Mouse (Mus musculus) stomach, postnatal 0 days (tissue): ENCODE results near the gene Sgcb. TPM values are rescaled to one million over a fixed set of nuclear protein-coding genes. Genes with fewer than 3 reads are reported as not detected.

Source experiments
- ATAC-seq: fragments of 200-750 bp; cut with Nextera tagmentation; 2 replicates; pipeline ENCODE4 v1.8.0; 2017; ENCODE audit not compliant: low FRiP score, low TSS enrichment
- DNase-seq: peaks from one replicate; pipeline ENCODE4 v3.0.0-alpha.2; 2016; ENCODE audit warnings: low spot score
- H3K27ac ChIP-seq: fragments of 300-500 bp; sonication (generic); replicated peaks from 2 replicates; pipeline ENCODE4 v1.5.1; 2014; ENCODE audit warnings: mild to moderate bottlenecking, control low read depth
- H3K27me3 ChIP-seq: fragments of 300-500 bp; sonication (generic); 2 replicates; pipeline ENCODE4 v1.6.1; 2014; ENCODE audit warnings: low read length; ENCODE audit not compliant: control insufficient read depth, insufficient read depth
- H3K36me3 ChIP-seq: fragments of 300-500 bp; sonication (generic); 2 replicates; pipeline ENCODE4 v1.6.1; 2014; ENCODE audit warnings: low read length, mixed read lengths; ENCODE audit not compliant: control insufficient read depth, insufficient read depth
- H3K4me1 ChIP-seq: fragments of 300-500 bp; sonication (generic); replicated peaks from 2 replicates; pipeline ENCODE4 v1.6.1; 2014; ENCODE audit warnings: antibody characterized with exemption; ENCODE audit not compliant: control insufficient read depth, insufficient read depth
- H3K4me2 ChIP-seq: fragments of 300-500 bp; sonication (generic); replicated peaks from 2 replicates; pipeline ENCODE4 v1.6.1; 2014; ENCODE audit warnings: low read depth, mild to moderate bottlenecking, control low read depth, moderate library complexity
- H3K4me3 ChIP-seq: fragments of 300-500 bp; sonication (generic); 2 replicates; pipeline ENCODE4 v1.5.1; 2014; ENCODE audit warnings: low read depth, low read length, control low read depth
- H3K9ac ChIP-seq: fragments of 300-500 bp; sonication (generic); 2 replicates; pipeline ENCODE4 v1.6.1; 2014; ENCODE audit warnings: mild to moderate bottlenecking, low read length, control low read depth, mixed read lengths
- H3K9me3 ChIP-seq: fragments of 300-500 bp; sonication (generic); 2 replicates; pipeline ENCODE4 v1.6.1; 2016; ENCODE audit warnings: low read length; ENCODE audit not compliant: control insufficient read depth
- CTCF ChIP-seq: IDR thresholded peaks from 2 replicates; pipeline ENCODE4 v1.5.1; 2016; ENCODE audit warnings: antibody characterized with exemption, low read depth, mild to moderate bottlenecking, moderate library complexity
- EP300 ChIP-seq: optimal IDR thresholded peaks from 2 replicates; pipeline ENCODE3; 2016; ENCODE audit warnings: antibody characterized with exemption
- WGBS: fragments of 180-500 bp; shearing (Covaris S2); extraction: QIAGEN DNeasy Blood & Tissue Kit; methylation state at CpG from one replicate; pipeline ENCODE4 v1.1.7; 2014; 5-methylcytosine and 5-hydroxymethylcytosine counted together
- polyA plus RNA-seq: library from polyadenylated mRNA; unstranded; fragments of >200 nt; fragmentation: Nextera tagmentation; extraction: Ambion mirVana; gene quantifications from 2 replicates; pipeline ENCODE4 v1.2.1, GENCODE M21; 2015

Sgcb gene
- polyA plus RNA-seq, 1 experiment from 2014 or later = 12.7 TPM

DNA sequence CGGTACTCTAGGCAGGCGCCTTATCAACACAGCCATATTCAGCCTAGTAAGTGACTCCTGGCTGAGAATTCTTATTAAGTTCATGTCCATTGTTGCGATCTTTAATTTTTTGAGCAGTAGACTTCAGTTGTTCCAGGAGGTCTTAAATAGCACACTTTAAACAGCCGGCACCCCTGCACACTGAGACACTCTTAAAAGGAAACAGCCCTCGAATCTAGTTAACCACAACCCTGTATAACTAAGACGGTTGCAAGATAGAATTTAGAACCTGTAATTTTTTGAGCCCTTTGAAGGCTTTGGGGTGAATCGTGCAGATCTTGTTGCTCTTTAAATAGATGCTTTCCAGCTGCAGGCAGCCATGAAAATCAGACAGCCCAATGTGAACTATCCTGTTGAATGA lies 32.4 kb downstream of the Sgcb start:
- 69% methylated on average over 7 of the region's 7 CpGs for WGBS
- ATAC-seq (no peak), DNase-seq (no peak)
- H3K27ac ChIP-seq = no peak overlapping the region
- no peaks in the 10 kb centered on the region for H3K36me3 ChIP-seq
- no peak overlapping the region for H3K9ac ChIP-seq
- H3K27me3 ChIP-seq = no peaks in the 10 kb centered on the region
- H3K4me3 ChIP-seq = no peak overlapping the region
- no peaks in the 10 kb centered on the region for H3K9me3 ChIP-seq
- TF ChIP-seq EP300 = no peak
- H3K4me2 ChIP-seq = no peak overlapping the region
- H3K4me1 ChIP-seq = no peaks in the 10 kb centered on the region

DNA sequence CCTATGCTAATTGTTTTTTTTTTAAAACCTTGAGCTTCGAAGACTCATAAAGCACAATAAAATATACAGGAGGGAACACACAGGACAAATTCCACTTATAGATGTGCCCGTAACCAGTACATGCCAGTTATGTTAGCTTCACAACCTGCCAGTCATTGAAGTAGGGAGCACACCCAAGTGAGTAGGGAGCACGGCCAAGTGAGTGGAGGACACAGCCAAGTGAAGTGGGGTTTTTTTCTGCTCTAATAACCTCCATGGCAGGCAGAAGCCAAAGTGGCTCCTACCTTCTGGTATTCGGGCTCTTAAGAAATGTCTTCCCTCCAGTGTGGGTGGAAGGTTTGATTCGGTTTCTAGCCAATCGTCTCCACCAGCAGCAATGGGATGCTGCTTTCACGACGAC lies 34.3 kb downstream of the Sgcb start:
- Histone ChIP-seq H3K36me3 (no peaks in the 10 kb centered on the region), H3K27ac (no peak overlapping the region), H3K4me3 (no peak overlapping the region), H3K4me1 (no peaks in the 10 kb centered on the region), H3K27me3 (no peaks in the 10 kb centered on the region), H3K4me2 (no peak overlapping the region), H3K9me3 (no peaks in the 10 kb centered on the region), H3K9ac (no peak overlapping the region)
- TF ChIP-seq EP300 (no peak), CTCF (no peak)
- WGBS = 89% methylated on average over 8 of the region's 8 CpGs
- no peak for ATAC-seq
- no peak for DNase-seq

DNA sequence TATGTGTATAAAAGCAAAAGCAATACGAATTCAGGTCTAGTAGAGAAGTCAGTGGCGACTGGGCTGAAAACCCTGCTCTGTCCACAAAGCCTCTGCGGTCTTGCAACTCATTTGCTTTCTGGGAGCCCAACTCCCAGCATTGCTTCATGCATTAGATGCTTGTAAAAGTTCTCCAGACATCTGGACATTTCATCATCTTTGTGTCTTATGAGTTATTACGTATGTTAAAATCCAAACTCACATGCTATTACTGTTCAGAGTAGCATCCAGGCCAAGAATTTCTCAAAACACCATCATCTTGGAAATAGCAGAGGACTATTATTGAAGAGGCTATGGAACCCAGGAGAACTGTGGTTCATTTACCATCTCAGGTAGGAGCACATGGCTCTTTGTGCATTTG lies 36.5 kb downstream of the Sgcb start:
- H3K9ac ChIP-seq = no peak overlapping the region
- no peaks in the 10 kb centered on the region for H3K27me3 ChIP-seq
- DNase-seq = no peak
- no peaks in the 10 kb centered on the region for H3K36me3 ChIP-seq
- H3K4me2 ChIP-seq = no peak overlapping the region
- no peaks in the 10 kb centered on the region for H3K4me1 ChIP-seq
- no peak overlapping the region for H3K27ac ChIP-seq
- ATAC-seq = no peak
- no peaks in the 10 kb centered on the region for H3K9me3 ChIP-seq
- no peak overlapping the region for H3K4me3 ChIP-seq
- TF ChIP-seq CTCF = no peak
- TF ChIP-seq EP300 = no peak
- 93% methylated on average over 4 of the region's 4 CpGs for WGBS

DNA sequence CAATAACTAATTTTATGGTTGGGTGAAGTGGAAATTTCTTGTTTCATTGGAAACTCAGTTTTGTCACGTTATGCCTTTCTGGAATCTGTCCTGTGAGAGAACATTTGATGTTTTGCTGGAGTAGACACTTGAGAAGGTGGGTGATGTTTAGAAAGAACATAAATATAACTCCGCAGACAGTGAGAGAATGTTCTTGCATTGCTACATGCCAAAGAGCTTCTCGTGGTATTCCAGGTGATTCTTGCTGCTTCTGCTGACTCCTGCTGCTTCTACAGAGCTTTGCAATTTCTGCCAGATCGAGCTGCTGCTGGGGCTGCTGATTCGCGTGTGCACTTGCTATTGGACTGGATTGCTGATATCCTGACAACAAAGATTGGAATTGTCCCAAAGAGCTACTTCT lies 42.6 kb downstream of the Sgcb start:
- no peak for TF ChIP-seq EP300
- H3K9me3 ChIP-seq = no peaks in the 10 kb centered on the region
- no peaks in the 10 kb centered on the region for H3K36me3 ChIP-seq
- 89% methylated on average over 6 of the region's 6 CpGs for WGBS
- H3K27ac ChIP-seq = no peak overlapping the region
- DNase-seq (no peak), ATAC-seq (no peak)
- no peak overlapping the region for H3K4me2 ChIP-seq
- H3K9ac ChIP-seq = no peak overlapping the region
- no peaks in the 10 kb centered on the region for H3K4me1 ChIP-seq
- H3K4me3 ChIP-seq = no peak overlapping the region
- H3K27me3 ChIP-seq = no peaks in the 10 kb centered on the region

DNA sequence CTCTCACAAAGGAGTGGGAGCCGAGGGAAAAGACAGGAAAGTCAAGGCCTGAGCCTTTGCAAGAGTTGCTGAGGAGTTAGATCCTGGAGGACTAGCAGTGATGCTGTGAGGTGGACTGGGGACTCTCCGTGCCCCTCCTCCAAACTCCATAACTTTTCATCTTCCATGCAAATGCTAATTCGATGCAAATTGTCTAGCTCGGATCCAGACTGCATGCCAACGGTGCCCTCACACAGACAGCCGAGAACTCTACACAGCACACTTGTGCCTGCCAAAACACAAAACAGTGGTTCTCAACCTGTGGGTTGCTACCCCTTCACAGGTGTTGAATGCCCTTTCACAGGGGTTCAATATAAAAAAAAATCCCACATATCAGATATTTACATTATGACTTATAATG lies 43.0 kb downstream of the Sgcb start:
- no peaks in the 10 kb centered on the region for H3K9me3 ChIP-seq
- no peak overlapping the region for H3K4me2 ChIP-seq
- H3K9ac ChIP-seq = no peak overlapping the region
- H3K4me3 ChIP-seq = no peak overlapping the region
- no peak for TF ChIP-seq EP300
- TF ChIP-seq CTCF = no peak
- no peaks in the 10 kb centered on the region for H3K27me3 ChIP-seq
- 93% methylated on average over 6 of the region's 6 CpGs for WGBS
- no peak for ATAC-seq
- H3K27ac ChIP-seq = no peak overlapping the region
- H3K36me3 ChIP-seq = no peaks in the 10 kb centered on the region
- no peak for DNase-seq
- H3K4me1 ChIP-seq = no peaks in the 10 kb centered on the region

DNA sequence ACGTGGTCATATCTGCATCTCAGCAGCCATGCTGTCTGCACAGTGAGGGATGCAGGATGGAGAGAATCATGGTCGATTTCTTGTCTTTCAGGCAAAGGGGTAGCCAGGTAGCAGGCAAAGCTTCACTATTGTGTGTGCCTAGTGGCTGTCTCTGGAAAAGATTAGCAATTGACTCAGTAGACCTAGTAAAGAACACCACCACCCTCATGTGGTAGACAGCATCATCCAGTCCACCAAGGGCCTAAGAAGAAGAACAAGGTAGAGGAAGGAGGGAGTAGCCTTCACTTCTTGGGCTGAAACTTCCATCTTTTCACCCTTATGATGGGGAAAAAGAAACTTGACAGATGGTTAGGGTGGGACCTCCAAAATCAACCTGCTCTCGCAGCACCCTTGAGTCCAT lies 44.7 kb downstream of the Sgcb start:
- Histone ChIP-seq H3K4me1 (no peaks in the 10 kb centered on the region), H3K4me2 (no peak overlapping the region), H3K36me3 (no peaks in the 10 kb centered on the region), H3K4me3 (no peak overlapping the region), H3K27ac (no peak overlapping the region), H3K9me3 (no peaks in the 10 kb centered on the region), H3K9ac (no peak overlapping the region), H3K27me3 (no peaks in the 10 kb centered on the region)
- ATAC-seq (no peak), DNase-seq (no peak)
- no peak for TF ChIP-seq EP300
- peak; percentile 59 for TF ChIP-seq CTCF
- 68% methylated on average over 3 of the region's 3 CpGs for WGBS
